Mouse (Mus musculus) brain, embryonic 14.5 days (tissue): ENCODE data around the gene Gp1bb.

ENCODE experiments used
- CTCF ChIP-seq: fragments of 200-500 bp; IDR thresholded peaks from 2 replicates; pipeline ENCODE4 v1.5.1; 2012; ENCODE audit warnings: inconsistent platforms, mild to moderate bottlenecking, moderate library complexity, borderline replicate concordance; ENCODE audit not compliant: insufficient read depth, insufficient read length; ENCODE audit errors: extremely low read depth
- POLR2A ChIP-seq: fragments of 200-500 bp; IDR thresholded peaks from 2 replicates; pipeline ENCODE4 v1.6.1; 2012; ENCODE audit warnings: mild to moderate bottlenecking, inconsistent platforms, borderline replicate concordance; ENCODE audit not compliant: poor library complexity, insufficient read depth, insufficient read length, severe bottlenecking; ENCODE audit errors: extremely low read depth

DNA sequence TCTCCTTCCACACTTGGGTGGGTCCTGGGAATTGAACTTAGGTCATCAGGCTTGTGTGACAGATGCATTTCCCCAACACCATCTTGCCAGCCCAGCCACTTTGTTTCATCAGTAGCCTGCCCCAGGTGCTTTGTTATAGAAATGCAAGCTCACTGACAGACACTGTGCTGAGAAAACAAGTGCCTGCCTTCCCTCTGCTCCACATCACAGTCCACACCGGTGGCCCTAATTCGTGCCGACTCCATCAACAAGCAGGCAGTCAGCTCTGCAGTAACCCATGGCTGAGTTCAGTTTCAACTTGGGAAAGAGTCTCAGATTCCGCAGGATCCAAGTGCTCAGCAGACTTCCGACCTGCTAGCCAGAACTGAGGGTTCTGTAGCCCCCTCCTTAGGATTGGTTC lies 14.2 kb upstream of the Gp1bb start:
- TF ChIP-seq CTCF = no peak
- no peak for TF ChIP-seq POLR2A
